Mouse (Mus musculus): ENCODE measurements at regions not wholly inside any gene's neighbourhood (a gene's known extent, or its start where the extent isn't known, plus 50 kb on each side); places are given as distances from the start of the nearest gene placed in this dataset.
A peak's percentile ranks its signal among the peaks of the same experiment; 100 is the strongest.
"Not testable (repeated sequence)": the region's sequence is repeated elsewhere in the genome, so short reads cannot be mapped to it uniquely, and the experiment has no call there.

DNA sequence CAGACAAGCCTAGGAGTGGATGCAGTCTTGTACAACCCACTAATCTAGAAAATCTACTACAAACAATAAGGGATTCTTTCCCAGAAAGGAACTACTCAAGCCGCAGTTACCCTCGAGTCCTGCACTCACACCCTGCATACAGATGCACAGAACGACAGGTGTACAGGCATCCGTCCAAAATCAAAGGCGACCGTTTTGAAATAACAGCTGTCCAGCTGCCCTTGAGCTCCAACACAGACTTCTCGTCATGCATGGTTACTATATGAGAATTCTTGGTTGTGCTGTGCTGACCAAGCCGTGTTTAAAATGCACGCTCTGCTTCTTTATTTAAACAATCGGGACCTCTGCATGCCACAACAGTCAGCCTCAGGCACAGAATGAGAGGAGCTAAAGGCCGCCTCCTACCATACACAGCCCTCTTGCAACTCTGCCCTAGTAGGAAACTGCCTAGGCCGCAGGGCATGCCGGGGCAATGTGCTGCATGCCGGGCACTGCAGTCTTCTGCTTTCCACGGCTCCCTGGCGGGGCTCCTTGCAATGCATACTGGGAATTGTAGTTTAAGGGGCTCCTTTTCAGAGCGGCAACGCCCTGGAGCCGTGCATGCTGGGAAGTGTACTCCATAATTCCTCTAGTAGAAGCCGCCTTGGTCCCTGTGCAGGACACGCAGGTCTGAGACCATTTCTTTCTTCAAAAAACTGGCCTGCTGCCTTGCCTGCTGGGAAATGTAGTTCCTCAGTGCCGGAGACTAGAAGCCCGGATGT lies 237.4 kb upstream of the Myt1l start:
- peak; percentile 87 for DNase-seq

DNA sequence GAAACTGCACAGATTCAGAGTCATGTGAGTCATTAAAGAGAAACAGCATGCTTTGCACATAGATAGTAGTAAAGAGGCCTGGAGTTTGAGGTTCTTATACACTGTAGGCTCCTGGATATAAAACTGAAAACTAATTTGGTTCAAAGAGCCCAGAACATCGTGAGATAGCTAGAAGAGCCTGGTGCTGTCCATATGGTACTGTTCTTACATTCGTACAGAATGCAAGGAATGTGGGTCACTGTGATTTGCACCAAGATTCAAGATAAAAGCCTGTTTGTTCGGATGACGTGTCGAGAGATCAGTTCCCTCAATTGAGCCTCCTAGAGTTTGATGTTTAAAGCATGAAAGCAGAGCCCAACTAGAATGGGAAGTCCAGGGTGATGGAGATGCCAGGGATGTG lies 230.2 kb upstream of the Myt1l start:
- DNase-seq: no peak

DNA sequence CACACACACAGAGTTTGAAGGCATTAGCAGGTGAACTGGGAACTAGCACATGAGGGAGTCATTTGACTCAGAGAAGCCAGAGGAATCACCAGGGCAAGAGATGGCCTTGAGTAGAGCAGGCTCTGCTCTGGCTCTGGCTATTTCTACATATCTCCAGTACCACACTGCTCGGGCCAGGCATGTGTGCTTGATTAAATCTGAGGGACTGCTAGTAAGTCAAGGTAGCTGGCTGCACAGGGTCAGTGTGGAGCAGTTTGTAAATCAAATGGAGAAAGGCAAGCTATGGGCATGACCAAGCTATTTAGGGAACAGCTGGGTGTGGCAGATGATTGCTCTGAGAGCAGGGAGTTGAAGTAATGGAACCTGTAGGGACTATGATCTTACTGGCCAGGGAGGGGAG lies 212.5 kb upstream of the Myt1l start:
- no peak for DNase-seq

DNA sequence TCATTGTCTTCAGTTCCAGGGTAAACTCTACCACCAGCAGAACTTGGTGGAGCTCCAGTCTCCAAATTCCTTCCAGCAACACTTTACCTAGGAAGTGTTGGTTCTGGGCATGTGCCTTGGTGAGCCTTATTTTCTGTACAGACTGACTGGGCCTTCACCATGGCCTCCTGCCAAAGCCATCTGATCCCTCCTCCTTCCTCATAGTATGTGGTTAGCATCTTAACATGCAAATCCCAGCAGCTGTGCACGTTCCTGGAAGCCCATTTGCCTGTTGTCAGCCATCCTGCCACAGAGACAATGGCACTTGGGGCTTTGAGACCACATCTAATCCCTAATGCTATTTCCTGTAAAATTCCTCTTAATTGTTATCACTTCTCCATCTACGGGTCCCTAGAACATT lies 206.7 kb upstream of the Myt1l start:
- DNase-seq: no peak

DNA sequence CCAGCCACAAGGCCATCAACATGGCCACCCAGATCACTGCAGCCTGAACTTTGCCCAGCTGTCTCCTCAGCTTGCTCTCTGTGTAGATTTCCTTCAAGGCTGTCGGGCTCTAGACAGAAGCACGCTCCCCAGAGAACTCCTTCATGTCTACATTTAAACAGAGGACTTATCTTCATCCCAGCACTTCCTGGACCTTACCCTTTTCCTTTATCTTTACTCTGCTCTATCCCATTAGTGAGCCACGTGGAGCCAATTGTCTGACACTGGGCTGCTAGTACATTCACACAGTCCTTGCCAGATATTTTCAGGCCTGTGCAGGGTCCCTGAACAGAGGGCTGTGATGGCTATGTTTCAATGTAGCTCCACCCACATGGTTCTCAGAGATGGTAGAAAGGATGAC lies 204.7 kb upstream of the Myt1l start:
- no peak for DNase-seq

DNA sequence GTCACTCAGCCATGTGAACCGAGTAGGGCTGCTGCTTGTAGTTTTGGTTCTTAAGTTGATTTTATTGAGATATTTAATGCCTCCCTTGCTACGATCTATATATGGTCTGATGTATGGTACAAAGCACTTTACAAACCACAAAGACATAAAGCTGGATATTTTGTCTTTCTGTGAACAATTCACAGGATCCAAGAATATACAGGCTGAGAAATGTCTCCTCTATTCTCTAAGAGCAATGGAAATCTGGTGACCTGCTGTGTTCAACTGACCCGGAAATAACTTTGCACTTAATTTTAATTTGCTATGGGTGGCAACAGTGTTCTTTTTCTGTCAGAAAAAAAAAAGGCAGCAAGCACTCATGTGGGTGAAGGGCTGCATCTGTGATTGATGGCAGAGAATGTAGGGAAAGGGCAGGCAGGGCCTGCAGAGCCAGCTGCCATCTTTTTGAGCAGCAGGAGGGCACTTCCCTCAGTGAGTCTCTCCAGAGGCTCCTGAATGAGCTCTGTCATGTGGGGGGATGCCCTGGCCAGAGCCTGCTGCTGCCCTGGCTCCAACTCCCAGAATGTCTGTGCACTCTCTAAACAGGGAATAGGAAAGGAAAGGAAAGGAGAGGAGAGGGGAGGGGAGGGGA lies 192.2 kb upstream of the Myt1l start:
- DNase-seq: no peak

DNA sequence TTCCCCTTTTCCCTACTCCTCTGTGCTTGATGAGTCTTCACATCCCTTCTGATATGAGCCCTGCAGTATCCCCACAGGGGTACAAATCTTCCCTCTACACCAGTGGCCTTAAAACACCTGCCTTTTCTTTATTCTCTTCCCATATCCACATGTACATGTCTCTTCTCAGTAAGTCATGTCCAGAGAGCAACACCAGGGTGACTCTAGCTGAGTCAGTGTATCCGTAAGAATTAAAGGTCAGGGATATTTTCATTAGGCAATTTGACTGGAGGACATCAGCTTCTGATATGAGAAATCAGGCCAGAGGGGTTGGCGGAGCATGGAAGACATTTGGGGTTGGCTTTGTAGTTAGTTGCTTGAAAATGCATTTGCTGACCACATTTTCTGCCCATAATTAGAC lies 190.8 kb upstream of the Myt1l start:
- DNase-seq: no peak

DNA sequence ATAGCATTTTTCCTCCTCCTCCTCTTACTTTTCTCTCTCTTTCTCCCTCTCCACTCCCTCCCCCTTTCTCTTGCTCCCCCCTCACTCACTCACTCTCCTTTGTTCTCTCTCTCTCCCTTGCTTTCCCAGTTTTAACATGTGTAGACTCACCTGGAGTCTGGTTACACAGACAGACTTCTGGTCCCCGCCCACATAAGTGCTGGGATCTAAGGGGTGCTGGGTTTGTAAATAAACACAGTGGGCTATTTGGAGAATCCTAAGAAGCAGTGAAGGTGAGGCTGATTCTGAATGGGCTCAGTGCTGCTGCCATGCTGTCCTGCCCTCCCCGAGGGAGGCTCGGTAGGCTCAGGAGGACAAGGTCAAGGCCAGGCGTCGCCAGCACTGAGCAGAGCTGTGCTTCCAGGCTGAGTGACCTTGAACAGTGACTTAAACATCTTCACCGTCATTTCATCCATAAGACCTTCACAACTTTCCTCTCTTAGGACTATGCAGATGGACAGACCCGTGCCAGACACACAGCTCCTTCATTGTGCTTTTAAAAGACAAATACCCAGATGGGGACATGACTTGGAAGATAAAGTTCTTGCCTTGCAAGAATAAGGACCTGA lies 186.7 kb upstream of the Myt1l start:
- DNase-seq: no peak

DNA sequence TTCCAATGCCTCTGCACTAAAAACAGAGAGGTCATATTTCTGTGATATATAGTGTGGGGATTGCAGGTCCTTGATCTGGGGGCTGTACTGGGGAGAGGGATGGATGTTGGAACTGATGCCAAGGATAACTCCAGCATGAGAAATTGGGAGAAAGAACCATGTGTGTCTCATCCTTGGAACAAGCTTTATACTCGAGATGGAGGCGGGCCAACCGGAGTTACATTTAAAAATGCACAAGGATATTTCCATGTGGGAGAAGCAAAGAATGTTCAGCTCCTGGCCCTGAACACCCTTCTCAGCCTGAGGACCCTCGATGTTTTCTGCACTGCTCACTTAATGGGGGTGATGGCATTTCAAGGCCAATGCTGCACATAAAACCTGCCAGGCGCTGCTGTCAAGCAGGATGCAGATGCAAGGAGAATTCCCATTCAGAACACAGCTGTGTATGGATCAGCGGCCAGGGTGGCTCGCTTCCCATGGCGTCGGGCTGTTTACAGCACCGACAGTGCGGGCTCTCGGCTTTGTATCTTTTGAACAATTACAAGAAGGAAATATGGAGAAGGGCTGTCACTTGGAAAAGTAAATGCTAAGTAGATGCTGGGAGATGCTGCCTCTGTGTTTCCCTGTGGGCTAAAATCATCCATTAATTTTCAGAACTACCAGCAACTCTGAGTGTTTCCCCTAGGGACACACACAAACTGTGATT lies 184.9 kb upstream of the Myt1l start:
- no peak for DNase-seq

DNA sequence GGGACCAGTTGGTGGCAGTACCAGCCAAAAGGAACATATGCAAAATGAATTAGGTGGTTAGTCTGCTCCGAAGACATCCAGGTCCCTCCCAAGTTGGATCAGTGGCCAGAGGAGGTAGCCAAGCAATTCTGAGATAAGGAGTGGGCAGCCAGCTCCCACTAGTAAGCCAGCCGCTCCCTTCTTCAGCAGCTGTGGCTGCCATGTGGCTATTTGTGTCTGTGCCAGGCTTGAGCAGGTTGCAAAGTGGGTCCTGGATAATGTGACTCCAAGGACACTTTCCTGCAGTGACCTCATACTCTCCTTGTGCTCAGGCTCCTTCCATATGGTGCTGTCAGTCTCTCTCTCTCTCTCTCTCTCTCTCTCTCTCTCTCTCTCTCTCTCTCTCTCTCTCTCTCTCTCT lies 179.5 kb upstream of the Myt1l start:
- DNase-seq: no peak

DNA sequence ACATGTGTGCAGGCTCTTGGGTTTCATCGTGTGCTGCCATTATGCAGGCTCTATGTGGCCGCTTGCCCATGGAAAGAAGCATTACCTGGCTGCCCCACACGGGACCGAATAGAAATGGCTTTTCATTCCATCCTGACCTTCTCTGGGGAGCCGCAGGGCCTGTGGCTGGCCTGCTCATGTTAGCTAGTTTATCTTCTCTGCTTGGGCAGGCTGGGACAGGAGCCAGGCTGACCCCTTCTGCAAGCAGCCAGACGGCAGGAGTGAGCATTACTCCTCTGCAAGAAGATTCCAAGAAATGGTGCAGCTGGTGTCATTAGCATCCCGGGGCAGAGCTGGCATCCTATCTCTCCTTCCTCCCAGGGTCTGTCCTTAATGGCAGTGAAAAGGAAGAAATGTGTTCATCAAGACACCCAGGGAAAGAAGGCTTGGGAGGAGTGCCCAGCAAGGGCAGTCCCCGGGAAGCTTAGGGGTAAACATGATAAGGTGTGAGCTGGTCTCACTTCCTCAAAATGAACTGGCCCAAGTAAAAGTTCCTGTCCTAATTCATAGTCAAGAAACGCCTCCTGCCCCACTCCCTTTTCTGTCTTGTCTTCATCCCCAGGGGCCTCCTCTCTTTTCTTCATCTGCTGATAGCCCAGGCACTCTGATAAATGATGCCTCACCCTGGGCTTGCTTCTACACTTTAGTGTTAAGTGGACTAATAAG lies 178.9 kb upstream of the Myt1l start:
- no peak for DNase-seq

DNA sequence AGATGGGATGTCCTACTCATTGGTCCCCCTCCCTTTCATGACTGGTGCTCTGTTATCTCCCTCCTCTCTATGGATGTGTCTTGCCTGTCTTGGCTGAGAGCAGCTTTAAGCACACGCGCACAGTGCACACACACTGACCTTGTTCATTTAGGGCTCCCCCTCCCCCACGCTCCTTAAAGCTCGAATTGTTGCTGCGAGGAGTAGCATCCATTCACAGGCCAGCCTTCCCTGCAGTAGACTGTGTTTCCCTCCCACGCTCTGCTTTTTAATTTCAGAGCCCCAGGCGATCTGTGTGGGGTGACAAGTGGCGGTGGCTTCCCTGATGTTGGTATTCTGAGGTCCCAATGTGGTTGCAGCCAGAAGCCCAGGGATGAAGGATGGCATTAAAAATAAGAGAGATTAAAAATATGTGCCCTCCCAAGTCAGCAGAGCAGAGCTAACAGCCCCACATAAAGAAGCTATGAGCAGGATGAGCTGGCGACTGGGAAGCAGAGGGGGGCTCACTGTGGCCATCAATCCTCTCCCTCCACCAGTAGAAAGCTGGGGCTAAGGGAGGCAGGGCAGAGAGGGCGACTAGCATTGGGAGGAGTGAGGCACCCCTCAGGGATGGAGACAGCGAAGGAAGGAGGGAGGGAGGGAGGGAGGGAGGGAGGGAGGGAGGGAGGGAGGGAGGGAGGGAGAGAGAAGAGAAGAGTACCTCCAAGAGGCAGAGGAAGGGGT lies 174.2 kb upstream of the Myt1l start:
- no peak for DNase-seq

DNA sequence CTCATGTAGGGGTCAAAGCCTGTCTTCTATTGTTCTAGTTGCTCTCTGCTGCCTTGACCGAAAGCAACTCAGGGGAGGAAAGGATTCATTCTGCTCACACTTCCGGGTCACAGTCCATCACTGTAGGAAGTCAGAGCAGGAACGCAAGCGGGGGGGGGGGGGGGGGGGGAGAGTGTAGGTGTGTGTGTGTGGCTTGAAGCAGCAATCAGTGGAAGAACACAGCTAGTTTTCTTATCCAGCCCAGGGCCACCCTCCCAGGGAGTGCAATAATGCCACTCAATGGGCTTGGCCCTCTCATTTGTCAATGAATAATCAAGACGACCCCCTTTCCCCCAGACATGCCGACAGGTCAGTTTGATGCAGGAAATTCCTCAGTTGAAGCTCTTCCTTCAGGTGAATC lies 173.4 kb upstream of the Myt1l start:
- DNase-seq: no peak

DNA sequence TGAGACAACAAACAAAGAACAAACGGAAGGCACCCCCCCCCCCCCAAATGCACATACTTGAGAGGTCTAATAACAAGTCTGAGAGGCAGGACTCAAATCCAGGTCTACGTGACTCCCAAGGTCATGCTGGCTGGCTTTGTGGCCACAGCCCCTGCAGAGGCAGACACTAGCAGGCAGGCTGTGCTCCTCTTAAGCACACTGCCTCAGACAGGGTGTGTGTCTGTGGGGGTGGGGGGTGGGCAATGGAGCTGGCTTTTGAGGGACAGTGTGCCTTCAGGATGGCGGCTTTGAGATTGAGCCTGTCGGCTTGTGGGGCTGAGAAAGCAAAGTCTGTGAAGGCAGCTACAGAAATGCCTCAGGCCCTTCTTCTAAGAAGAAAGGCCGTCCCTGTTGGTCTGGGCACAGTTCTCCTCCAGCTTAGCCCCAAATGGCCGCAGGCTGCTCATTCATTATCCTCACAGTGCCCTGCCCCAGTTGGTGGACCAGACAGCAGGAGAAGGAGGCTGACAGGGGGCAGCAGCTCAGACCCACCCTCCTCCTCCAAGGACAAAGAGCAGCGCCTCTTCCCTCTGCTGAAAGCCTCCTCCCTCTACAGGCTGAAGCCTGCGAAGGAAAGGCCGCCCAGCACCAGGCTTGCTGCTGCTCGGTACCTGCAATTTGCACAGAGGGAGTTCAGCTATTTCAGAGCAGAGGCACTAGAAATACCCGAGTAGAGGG lies 171.3 kb upstream of the Myt1l start:
- no peak for DNase-seq

DNA sequence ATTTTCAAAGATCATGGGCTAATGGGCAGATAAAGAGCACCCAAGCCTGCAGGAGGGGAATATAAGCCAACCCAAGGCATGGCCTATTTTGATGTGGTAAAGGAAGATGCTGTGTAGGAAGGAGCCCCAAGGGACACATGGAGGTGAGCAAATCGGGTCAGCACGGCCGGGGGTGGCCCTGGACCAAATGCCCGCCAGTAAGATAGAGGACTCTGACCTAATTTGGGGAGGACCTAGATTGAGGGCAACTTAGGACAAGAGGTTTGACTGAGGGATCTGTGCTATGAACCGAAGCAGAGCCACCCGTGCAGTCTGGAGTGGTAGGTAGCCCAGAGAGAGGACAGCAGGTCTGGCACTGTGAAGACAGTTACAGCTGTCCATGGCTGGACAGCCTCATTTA lies 166.9 kb upstream of the Myt1l start:
- no peak for DNase-seq

DNA sequence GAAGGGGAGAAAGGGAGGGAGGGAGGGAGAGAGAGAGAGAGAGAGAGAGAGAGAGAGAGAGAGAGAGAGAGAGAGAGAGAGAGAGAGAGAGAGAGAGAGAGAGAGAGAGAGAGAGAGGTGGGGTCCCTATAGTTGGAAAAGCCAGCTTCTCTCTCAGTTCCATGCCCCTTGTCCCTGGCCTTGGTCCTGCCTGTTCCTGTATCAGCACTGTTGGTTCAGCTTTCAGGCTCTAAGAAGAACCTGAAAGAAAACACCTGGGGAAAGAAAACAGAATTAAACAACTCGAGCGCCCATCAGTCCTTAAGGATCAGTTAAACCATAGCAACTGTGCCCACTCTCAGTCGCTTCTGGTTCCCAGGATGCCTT lies 160.5 kb upstream of the Myt1l start:
- DNase-seq: not testable (repeated sequence)

DNA sequence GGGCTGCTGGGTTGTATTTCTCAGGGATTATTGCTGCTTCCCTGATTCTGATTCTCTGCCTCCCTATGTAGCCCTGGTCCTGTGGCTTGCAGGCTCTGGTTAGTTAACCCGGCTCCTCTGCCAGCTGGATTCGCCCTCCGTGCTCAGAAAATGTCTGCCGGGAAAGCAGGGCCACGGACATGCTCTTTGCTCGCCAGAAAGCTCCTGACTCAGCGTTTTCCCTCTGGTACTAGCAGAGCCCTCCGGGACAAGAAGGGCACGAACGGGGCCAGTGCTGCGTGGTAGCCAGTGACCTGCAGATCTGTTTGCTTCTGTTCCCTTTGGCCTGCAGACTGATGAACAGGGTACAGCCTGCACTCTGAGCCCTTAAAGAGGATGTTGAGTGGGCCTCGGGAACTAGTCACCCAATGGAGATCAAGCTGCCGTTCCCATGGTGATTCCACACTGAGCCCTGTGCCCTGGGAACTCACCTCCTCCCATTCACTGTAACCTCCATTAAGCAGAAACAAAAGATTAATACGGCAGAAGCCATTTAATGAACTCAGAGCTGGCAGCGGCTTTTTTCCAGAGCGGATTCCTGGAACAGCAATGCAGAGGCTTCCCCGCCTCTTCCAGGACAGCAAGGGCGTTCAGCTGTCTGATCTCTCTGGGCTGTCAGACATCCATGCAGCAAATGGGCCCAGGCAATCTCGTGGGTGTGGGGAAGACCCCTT lies 159.9 kb upstream of the Myt1l start:
- DNase-seq: no peak

DNA sequence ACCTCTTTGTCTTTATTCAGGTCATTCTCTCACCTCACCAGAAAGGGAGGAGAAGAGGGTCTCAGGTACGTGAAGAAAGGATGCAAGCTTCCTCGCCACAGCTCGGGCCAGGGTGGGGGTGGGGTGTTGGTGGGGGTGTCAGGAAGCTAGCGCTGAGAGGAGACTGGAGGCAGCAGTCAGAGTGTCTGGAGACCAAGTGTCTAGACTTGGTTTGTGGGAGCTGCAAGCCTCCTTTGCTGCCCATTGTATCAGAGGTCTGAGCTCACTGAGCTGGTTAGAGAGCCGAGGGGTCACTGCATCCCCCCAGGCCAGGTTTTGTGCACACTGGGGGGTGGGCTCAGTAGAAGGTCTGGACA lies 159.4 kb upstream of the Myt1l start:
- DNase-seq: no peak

DNA sequence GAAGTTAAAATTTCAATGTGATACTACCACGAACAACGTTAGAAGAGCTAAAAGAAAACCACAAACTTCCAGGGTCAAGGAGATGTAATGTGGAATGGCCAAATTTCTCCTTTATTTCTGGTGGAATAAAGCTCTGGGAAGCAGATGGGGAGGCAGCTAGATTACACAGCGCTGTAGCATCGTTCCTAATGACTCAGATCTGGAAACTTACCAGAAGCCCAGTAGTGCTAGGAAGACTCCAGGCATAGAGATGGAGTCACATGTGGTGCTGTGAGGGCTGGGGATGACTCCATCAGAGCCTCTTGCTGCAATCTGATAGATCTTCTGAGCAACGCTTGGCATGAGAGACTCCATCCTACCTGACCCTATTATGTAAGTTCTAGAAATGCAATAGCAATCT lies 136.4 kb upstream of the Myt1l start:
- DNase-seq: no peak

DNA sequence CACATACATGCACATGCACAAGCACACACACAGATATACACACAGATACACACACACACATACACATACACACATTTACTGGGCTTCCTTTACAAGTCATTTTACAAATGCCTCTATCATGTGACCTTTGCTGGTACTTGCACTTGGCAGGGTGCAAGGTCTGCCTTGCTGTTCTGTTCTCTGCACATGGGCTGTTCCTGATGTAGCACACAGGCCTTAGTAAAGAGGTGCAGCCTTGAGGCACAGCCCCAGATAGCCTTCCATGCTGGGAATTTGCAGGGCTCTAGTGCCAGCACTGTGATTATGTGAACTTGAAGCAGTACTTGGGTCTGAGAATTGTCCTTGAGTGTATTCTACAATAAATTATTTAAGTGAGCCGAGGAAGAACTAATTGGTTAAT lies 133.9 kb upstream of the Myt1l start:
- DNase-seq: no peak

DNA sequence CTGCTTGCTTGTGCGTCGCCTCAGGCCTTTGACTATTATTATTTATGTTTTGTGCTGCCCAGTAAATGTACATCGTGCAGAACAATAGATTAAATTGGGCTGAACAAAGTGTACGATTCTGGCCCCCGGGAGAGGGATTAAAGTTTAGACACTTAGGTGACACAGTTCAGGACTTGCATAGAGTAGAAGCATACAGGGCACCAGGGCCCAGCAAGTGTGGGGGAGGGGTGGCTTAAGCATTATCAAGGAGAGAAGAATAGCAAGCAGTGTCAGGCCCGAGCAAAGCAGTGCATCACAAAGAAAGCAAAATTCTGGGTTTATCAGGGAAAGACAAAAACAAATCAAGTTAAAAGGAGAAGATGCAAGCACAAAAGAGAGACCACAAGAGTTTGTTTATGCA lies 133.3 kb upstream of the Myt1l start:
- no peak for DNase-seq
